Mouse (Mus musculus): Measurements from ENCODE around the gene Mthfd1l.

DNA sequence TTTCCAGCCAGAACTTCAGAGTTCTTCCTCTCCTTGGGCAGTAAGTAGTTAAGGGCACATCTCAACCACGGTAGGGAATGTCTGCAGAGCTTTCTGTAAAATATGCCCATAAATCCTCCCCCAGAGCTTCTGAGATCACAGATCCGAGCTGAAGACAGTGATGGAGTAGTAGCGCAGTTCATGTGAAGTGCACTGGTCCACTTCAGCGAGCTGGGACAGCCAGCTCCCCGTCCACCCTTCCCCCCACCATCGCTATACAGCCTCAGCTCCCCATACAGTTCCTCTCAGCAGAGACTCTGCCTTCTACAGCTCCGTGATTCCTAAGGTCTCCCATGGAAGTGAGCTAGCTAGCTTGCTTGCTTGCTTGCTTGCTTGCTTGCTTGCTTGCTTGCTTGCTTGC, 144.2 kb downstream of the Mthfd1l start:
- TF ChIP-seq CTCF (IDR thresholded peaks at IDR 0.05; ENCODE audit: low read depth, low read length) (no peak), POLR2A (IDR thresholded peaks at IDR 0.05; ENCODE audit: borderline replicate concordance, low read depth, low read length) (no peak)

Measured in bone marrow macrophage, adult 2 months (primary cell).